Mouse (Mus musculus): ENCODE measurements around the gene 1700067K01Rik. TPM values are rescaled to one million over a fixed set of nuclear protein-coding genes. Genes with fewer than 3 reads are reported as not detected.
A peak's percentile ranks its signal among the peaks of the same experiment; 100 is the strongest.
"Not testable (repeated sequence)": the region's sequence is repeated elsewhere in the genome, so short reads cannot be mapped to it uniquely, and the experiment has no call there.

Gene 1700067K01Rik
- polyA plus RNA-seq, 1 experiment, result 0.27 TPM

GRCm38 (mm10) chr8:83973161-83974031 is 27.9 kb upstream of the 1700067K01Rik start:
- DNase-seq (ENCODE audit: low read depth), result peak; percentile 32
- TF ChIP-seq CTCF (IDR thresholded peaks at IDR 0.05; ENCODE audit: borderline replicate concordance, extremely low read depth, insufficient read depth, insufficient read length) (no peak), POLR2A (IDR thresholded peaks at IDR 0.05; ENCODE audit: borderline replicate concordance, extremely low read depth, insufficient read depth, insufficient read length, poor library complexity, severe bottlenecking) (no peak)

GRCm38 (mm10) chr8:83974521-83974920 is 26.8 kb upstream of the 1700067K01Rik start:
- no peak for DNase-seq (ENCODE audit: low read depth)

GRCm38 (mm10) chr8:83976101-83976630 is 25.1 kb upstream of the 1700067K01Rik start:
- DNase-seq (ENCODE audit: low read depth), result no peak
- no peak for TF ChIP-seq CTCF (IDR thresholded peaks at IDR 0.05; ENCODE audit: borderline replicate concordance, extremely low read depth, insufficient read depth, insufficient read length)
- TF ChIP-seq POLR2A (IDR thresholded peaks at IDR 0.05; ENCODE audit: borderline replicate concordance, extremely low read depth, insufficient read depth, insufficient read length, poor library complexity, severe bottlenecking), result no peak

More at GRCm38 (mm10) chr8:83974521-83974920, 26.8 kb upstream of the 1700067K01Rik start:
- TF ChIP-seq CTCF (IDR thresholded peaks at IDR 0.05; ENCODE audit: borderline replicate concordance, extremely low read depth, insufficient read depth, insufficient read length), result no peak
- no peak for TF ChIP-seq POLR2A (IDR thresholded peaks at IDR 0.05; ENCODE audit: borderline replicate concordance, extremely low read depth, insufficient read depth, insufficient read length, poor library complexity, severe bottlenecking)

GRCm38 (mm10) chr8:83976779-83977350 is 24.4 kb upstream of the 1700067K01Rik start:
- TF ChIP-seq POLR2A (IDR thresholded peaks at IDR 0.05; ENCODE audit: borderline replicate concordance, extremely low read depth, insufficient read depth, insufficient read length, poor library complexity, severe bottlenecking), result no peak
- TF ChIP-seq CTCF (IDR thresholded peaks at IDR 0.05; ENCODE audit: borderline replicate concordance, extremely low read depth, insufficient read depth, insufficient read length), result no peak

GRCm38 (mm10) chr8:83977646-83978045 is 23.7 kb upstream of the 1700067K01Rik start:
- TF ChIP-seq CTCF (IDR thresholded peaks at IDR 0.05; ENCODE audit: borderline replicate concordance, extremely low read depth, insufficient read depth, insufficient read length) (no peak), POLR2A (IDR thresholded peaks at IDR 0.05; ENCODE audit: borderline replicate concordance, extremely low read depth, insufficient read depth, insufficient read length, poor library complexity, severe bottlenecking) (no peak)
- DNase-seq (ENCODE audit: low read depth), result no peak

More at GRCm38 (mm10) chr8:83976779-83977350, 24.4 kb upstream of the 1700067K01Rik start:
- no peak for DNase-seq (ENCODE audit: low read depth)

- no peak for TF ChIP-seq POLR2A (IDR thresholded peaks at IDR 0.05; ENCODE audit: borderline replicate concordance, extremely low read depth, insufficient read depth, insufficient read length, poor library complexity, severe bottlenecking)
- no peak for TF ChIP-seq CTCF (IDR thresholded peaks at IDR 0.05; ENCODE audit: borderline replicate concordance, extremely low read depth, insufficient read depth, insufficient read length)
- no peak for DNase-seq (ENCODE audit: low read depth)
These were observed 23.1 kb upstream of the 1700067K01Rik start for GRCm38 (mm10) chr8:83978200-83978599.

GRCm38 (mm10) chr8:83980250-83980649 is 21.1 kb upstream of the 1700067K01Rik start:
- TF ChIP-seq POLR2A (IDR thresholded peaks at IDR 0.05; ENCODE audit: borderline replicate concordance, extremely low read depth, insufficient read depth, insufficient read length, poor library complexity, severe bottlenecking) (no peak), CTCF (IDR thresholded peaks at IDR 0.05; ENCODE audit: borderline replicate concordance, extremely low read depth, insufficient read depth, insufficient read length) (no peak)
- DNase-seq (ENCODE audit: low read depth), result no peak

- TF ChIP-seq CTCF (IDR thresholded peaks at IDR 0.05; ENCODE audit: borderline replicate concordance, extremely low read depth, insufficient read depth, insufficient read length) (no peak), POLR2A (IDR thresholded peaks at IDR 0.05; ENCODE audit: borderline replicate concordance, extremely low read depth, insufficient read depth, insufficient read length, poor library complexity, severe bottlenecking) (no peak)
- no peak for DNase-seq (ENCODE audit: low read depth)
These were observed 20.5 kb upstream of the 1700067K01Rik start for GRCm38 (mm10) chr8:83980845-83981244.

- TF ChIP-seq POLR2A (IDR thresholded peaks at IDR 0.05; ENCODE audit: borderline replicate concordance, extremely low read depth, insufficient read depth, insufficient read length, poor library complexity, severe bottlenecking) (no peak), CTCF (IDR thresholded peaks at IDR 0.05; ENCODE audit: borderline replicate concordance, extremely low read depth, insufficient read depth, insufficient read length) (no peak)
- no peak for DNase-seq (ENCODE audit: low read depth)
These were observed 19.8 kb upstream of the 1700067K01Rik start for GRCm38 (mm10) chr8:83981533-83981932.

- TF ChIP-seq POLR2A (IDR thresholded peaks at IDR 0.05; ENCODE audit: borderline replicate concordance, extremely low read depth, insufficient read depth, insufficient read length, poor library complexity, severe bottlenecking) (no peak), CTCF (IDR thresholded peaks at IDR 0.05; ENCODE audit: borderline replicate concordance, extremely low read depth, insufficient read depth, insufficient read length) (no peak)
- no peak for DNase-seq (ENCODE audit: low read depth)
These were observed 18.9 kb upstream of the 1700067K01Rik start for GRCm38 (mm10) chr8:83982449-83982848.

- DNase-seq (ENCODE audit: low read depth), result not testable (repeated sequence)
These were observed 18.1 kb upstream of the 1700067K01Rik start for GRCm38 (mm10) chr8:83983222-83983621.
